Comparison of ENCODE assay signal across 15 mouse cellular contexts in genomic region chr17:53210416-53210772, GRCm38 (mm10).
"Had no signal": no experiment of that assay in that cellular context is flagged by ENCODE, and none has a peak within 500 bp of the region (broad histone marks: within the 10 kb centered on the region; RNA-seq: fewer than 3 reads in every experiment).

No protein-coding gene starts in this region.

- ATAC-seq: liver, postnatal 0 days had no signal

- H3K4me2 ChIP-seq: limb, embryonic 12.5 days; liver, embryonic 13.5 days; lung, embryonic 15.5 days had no signal

- H3K27me3 ChIP-seq: limb, embryonic 12.5 days; liver, embryonic 13.5 days; lung, embryonic 15.5 days; megakaryocyte, embryonic 14.5 days had no signal

- H3K4me1 ChIP-seq: limb, embryonic 12.5 days; liver, embryonic 13.5 days; lung, embryonic 15.5 days; megakaryocyte, embryonic 14.5 days had no signal

- H3K27ac ChIP-seq: layer of hippocampus, adult 2 months; limb, embryonic 12.5 days; liver, embryonic 13.5 days; lung, embryonic 15.5 days; macrophage had no signal

- DNase-seq: kidney, adult 18-20 months; kidney, postnatal 10 days; kidney, postnatal 4 days; liver; liver, embryonic 13.5 days; liver, postnatal 0 days; lung, postnatal 14 days; thymus, adult 18-20 months; thymus, postnatal 14 days had no signal

- H3K9me3 ChIP-seq: limb, embryonic 12.5 days; liver, embryonic 13.5 days; lung, embryonic 15.5 days had no signal

- H3K9ac ChIP-seq: limb, embryonic 12.5 days; liver, embryonic 13.5 days; liver, postnatal 0 days; lung, embryonic 15.5 days had no signal

- H3K36me3 ChIP-seq: limb, embryonic 12.5 days; liver, embryonic 13.5 days; lung, embryonic 15.5 days had no signal

- H3K4me3 ChIP-seq: layer of hippocampus, adult 2 months; limb, embryonic 12.5 days; liver, embryonic 13.5 days; lung, embryonic 15.5 days; megakaryocyte, embryonic 14.5 days; myocyte had no signal
